Mouse (Mus musculus) kidney, adult 2 months (tissue): Measurements from ENCODE around the gene Ube2r2.

Experiments used
- CTCF ChIP-seq: fragments of 200-500 bp; conservative IDR thresholded peaks from 2 replicates; pipeline ENCODE4 v1.5.1; 2011; ENCODE audit warnings: low read depth, mild to moderate bottlenecking, control low read depth, low read length, moderate library complexity, mixed read lengths; ENCODE audit not compliant: insufficient read depth, insufficient read length
- POLR2A ChIP-seq: fragments of 200-500 bp; IDR thresholded peaks from one replicate; pipeline ENCODE4 v1.6.1; 2011; ENCODE audit warnings: low read depth, low read length, control low read depth

DNA sequence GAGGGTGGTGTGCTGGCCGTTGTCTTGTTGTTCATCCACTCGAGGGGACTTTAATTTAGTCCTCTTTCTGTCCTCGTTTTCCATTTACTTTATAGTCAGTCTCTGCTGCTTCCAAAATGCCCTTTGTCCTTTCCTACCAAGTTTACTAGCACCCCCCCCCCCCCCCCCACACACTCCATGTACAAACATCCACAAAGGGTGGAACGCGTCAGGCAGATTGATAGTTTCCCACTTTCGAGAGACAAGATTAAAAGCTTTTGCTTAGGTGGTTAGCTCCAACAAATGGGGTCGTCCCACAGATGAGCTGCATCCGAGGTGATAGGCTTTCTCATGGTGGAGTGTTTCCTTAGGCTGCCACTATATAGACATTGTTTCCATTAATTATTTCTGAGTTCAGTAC lies 1.3 kb downstream of the Ube2r2 start:
- TF ChIP-seq POLR2A (no peak), CTCF (no peak)
